Mouse (Mus musculus) liver, adult 2 months (tissue): ENCODE measurements around the gene St6gal1. TPM values are rescaled to one million over a fixed set of nuclear protein-coding genes. Genes with fewer than 3 reads are reported as not detected.

ENCODE experiments used
- DNase-seq: peaks from one replicate; pipeline ENCODE4 v3.0.0-alpha.2; 2011; ENCODE audit warnings: low read depth, low spot score; ENCODE audit errors: extremely low read depth
- H3K27ac ChIP-seq: fragments of 200-500 bp; replicated peaks from 2 replicates; pipeline ENCODE4 v1.5.1; 2012; ENCODE audit warnings: low read depth, mild to moderate bottlenecking, control low read depth, inconsistent platforms, low read length; ENCODE audit not compliant: insufficient read depth
- H3K27me3 ChIP-seq: fragments of 200-500 bp; 2 replicates; pipeline ENCODE4 v1.6.1; 2012; ENCODE audit warnings: mild to moderate bottlenecking, moderate library complexity, low read length, inconsistent platforms; ENCODE audit not compliant: control insufficient read depth, insufficient read depth
- H3K36me3 ChIP-seq: fragments of 200-500 bp; 2 replicates; pipeline ENCODE4 v1.6.1; 2012; ENCODE audit warnings: low read length, inconsistent platforms; ENCODE audit not compliant: control insufficient read depth, insufficient read depth
- H3K4me1 ChIP-seq: fragments of 200-500 bp; 2 replicates; pipeline ENCODE4 v1.6.1; 2011; ENCODE audit warnings: low read length; ENCODE audit not compliant: control insufficient read depth, insufficient read depth
- H3K4me3 ChIP-seq: fragments of 200-500 bp; 2 replicates; pipeline ENCODE4 v1.5.1; 2011; ENCODE audit warnings: low read depth, mild to moderate bottlenecking, control low read depth, low read length, moderate library complexity; ENCODE audit not compliant: insufficient read depth
- H3K79me2 ChIP-seq: fragments of 200-500 bp; 2 replicates; pipeline ENCODE4 v1.6.1; 2012; ENCODE audit warnings: inconsistent platforms, mild to moderate bottlenecking, low read length, moderate library complexity; ENCODE audit not compliant: control insufficient read depth, insufficient read depth
- H3K9ac ChIP-seq: fragments of 200-500 bp; 2 replicates; pipeline ENCODE4 v1.6.1; 2012; ENCODE audit warnings: low read depth, mild to moderate bottlenecking, control low read depth, inconsistent platforms, low read length
- CTCF ChIP-seq: fragments of 200-500 bp; IDR thresholded peaks from 2 replicates; pipeline ENCODE4 v1.5.1; 2011; ENCODE audit warnings: low read depth, low read length, control low read depth
- POLR2A ChIP-seq: fragments of 200-500 bp; IDR thresholded peaks from 2 replicates; pipeline ENCODE4 v1.6.1; 2011; ENCODE audit warnings: low read length, control low read depth; ENCODE audit not compliant: insufficient read depth; ENCODE audit errors: extremely low read depth
- WGBS: fragments of 180-500 bp; shearing (Covaris S2); methylation state at CpG from one replicate; pipeline ENCODE4 v1.1.7; 2018; 5-methylcytosine and 5-hydroxymethylcytosine counted together
- polyA plus RNA-seq: library from polyadenylated mRNA; depleted of rRNA; stranded (reverse); fragments of >200 nt; gene quantifications from 2 replicates; pipeline ENCODE4 v1.2.3, GENCODE M21; 2012
- total RNA-seq: library from RNA; depleted of rRNA; stranded (reverse); fragments of >200 nt; gene quantifications from 2 replicates; pipeline ENCODE4 v1.2.3, GENCODE M21; 2014

Gene St6gal1
- total and polyA plus RNA-seq, 2 experiments, result 36.7 to 41.3 TPM

- no peak overlapping the region for H3K4me3 ChIP-seq
- H3K4me1 ChIP-seq, result no peaks in the 10 kb centered on the region
- no peak overlapping the region for H3K27ac ChIP-seq
- no peak for TF ChIP-seq CTCF
- WGBS, result 86% methylated on average over 5 of the region's 5 CpGs
- no peaks in the 10 kb centered on the region for H3K79me2 ChIP-seq
- no peak overlapping the region for H3K9ac ChIP-seq
- no peak for DNase-seq
- peaks cover 2% of the 10 kb centered on the region; the same call in 1 of the 2 replicates for H3K36me3 ChIP-seq
- H3K27me3 ChIP-seq, result no peaks in the 10 kb centered on the region
These were observed 38.3 kb downstream of the St6gal1 start for GRCm38 (mm10) chr16:23262846-23263245.

- H3K4me1 ChIP-seq, result no peaks in the 10 kb centered on the region
- H3K4me3 ChIP-seq, result no peak overlapping the region
- H3K27me3 ChIP-seq, result no peaks in the 10 kb centered on the region
- TF ChIP-seq CTCF (no peak), POLR2A (no peak)
- no peaks in the 10 kb centered on the region for H3K79me2 ChIP-seq
- H3K27ac ChIP-seq, result no peak overlapping the region
- H3K36me3 ChIP-seq, result no peaks in the 10 kb centered on the region
- no peak for DNase-seq
- 94% methylated on average over 12 of the region's 12 CpGs for WGBS
- no peak overlapping the region for H3K9ac ChIP-seq
These were observed 40.5 kb downstream of the St6gal1 start for GRCm38 (mm10) chr16:23264999-23265398.

- H3K4me3 ChIP-seq, result no peak overlapping the region
- H3K4me1 ChIP-seq, result no peaks in the 10 kb centered on the region
- H3K27ac ChIP-seq, result no peak overlapping the region
- WGBS, result 85% methylated on average over 6 of the region's 6 CpGs
- H3K36me3 ChIP-seq, result no peaks in the 10 kb centered on the region
- H3K79me2 ChIP-seq, result no peaks in the 10 kb centered on the region
- no peaks in the 10 kb centered on the region for H3K27me3 ChIP-seq
- TF ChIP-seq POLR2A (no peak), CTCF (no peak)
- H3K9ac ChIP-seq, result no peak overlapping the region
- no peak for DNase-seq
These were observed 40.9 kb downstream of the St6gal1 start for GRCm38 (mm10) chr16:23265481-23265880.

- WGBS, result 99% methylated on average over 11 of the region's 11 CpGs
- Histone ChIP-seq H3K27ac (no peak overlapping the region), H3K4me1 (no peaks in the 10 kb centered on the region), H3K9ac (no peak overlapping the region), H3K79me2 (no peaks in the 10 kb centered on the region), H3K4me3 (no peak overlapping the region), H3K27me3 (no peaks in the 10 kb centered on the region), H3K36me3 (no peaks in the 10 kb centered on the region)
- no peak for DNase-seq
- TF ChIP-seq CTCF (no peak), POLR2A (no peak)
These were observed 41.8 kb downstream of the St6gal1 start for GRCm38 (mm10) chr16:23266293-23266692.

- no peak overlapping the region for H3K9ac ChIP-seq
- no peaks in the 10 kb centered on the region for H3K79me2 ChIP-seq
- H3K4me1 ChIP-seq, result no peaks in the 10 kb centered on the region
- H3K27ac ChIP-seq, result no peak overlapping the region
- no peak for DNase-seq
- TF ChIP-seq CTCF, result no peak
- no peak for TF ChIP-seq POLR2A
- no peak overlapping the region for H3K4me3 ChIP-seq
- no peaks in the 10 kb centered on the region for H3K36me3 ChIP-seq
- 89% methylated on average over 4 of the region's 4 CpGs for WGBS
- no peaks in the 10 kb centered on the region for H3K27me3 ChIP-seq
These were observed 42.4 kb downstream of the St6gal1 start for GRCm38 (mm10) chr16:23266896-23267295.

GRCm38 (mm10) chr16:23268231-23268630, 43.7 kb downstream of the St6gal1 start:
- TF ChIP-seq CTCF (no peak), POLR2A (no peak)
- Histone ChIP-seq H3K4me3 (no peak overlapping the region), H3K79me2 (no peaks in the 10 kb centered on the region), H3K27ac (no peak overlapping the region), H3K9ac (no peak overlapping the region), H3K4me1 (no peaks in the 10 kb centered on the region), H3K36me3 (no peaks in the 10 kb centered on the region), H3K27me3 (no peaks in the 10 kb centered on the region)
- 93% methylated on average over 7 of the region's 7 CpGs for WGBS
- DNase-seq, result no peak
